In the genomic region with DNA sequence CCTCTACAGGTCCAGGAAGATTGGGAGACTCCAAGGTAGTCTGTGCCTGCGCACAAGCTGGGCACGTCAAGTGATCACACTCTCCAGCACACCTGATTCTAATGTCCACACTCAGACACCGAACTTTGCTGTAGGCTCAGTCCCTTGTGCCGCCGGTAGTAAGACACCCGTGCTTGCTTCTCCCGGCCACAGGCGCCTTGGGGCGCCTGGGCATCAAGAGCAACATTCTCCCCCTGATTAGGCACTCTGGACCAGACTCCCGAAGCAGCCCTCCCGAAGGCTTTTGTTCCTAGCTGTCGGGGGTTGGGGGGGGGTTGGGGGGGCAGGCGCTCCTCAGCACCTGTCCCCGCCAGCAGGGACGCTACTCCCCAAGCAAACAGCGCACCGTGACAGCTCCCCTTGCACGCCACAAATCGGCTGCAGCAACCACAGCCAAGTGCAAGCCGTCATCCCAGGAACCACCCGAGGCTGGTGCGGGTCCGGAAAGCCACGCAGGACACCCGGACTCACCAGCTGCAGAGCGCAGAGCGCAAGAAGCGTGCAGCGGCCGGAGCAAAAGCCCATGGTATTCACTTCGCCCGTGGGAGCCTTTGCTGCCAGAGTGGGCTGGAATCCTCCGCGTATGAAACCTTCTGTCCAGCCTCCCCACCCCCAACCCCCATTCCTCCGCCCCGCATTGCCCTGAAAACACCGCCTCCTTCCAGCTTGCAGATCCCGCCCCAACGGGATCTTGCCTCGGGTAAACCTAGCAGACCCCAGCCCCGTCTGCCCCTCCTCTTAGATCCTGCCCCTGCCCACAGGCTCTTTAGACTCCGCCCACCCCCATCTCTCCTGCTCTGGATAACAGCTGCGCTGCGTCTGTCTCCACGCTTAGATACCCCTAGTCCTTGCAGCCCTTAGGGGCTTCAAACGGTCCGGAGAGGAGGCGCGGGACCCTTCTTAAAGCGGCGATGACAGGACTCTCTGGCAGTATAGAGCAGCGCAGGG, we compare ENCODE assay signal across 9 mouse cellular contexts. TPM values are rescaled to one million over a fixed set of nuclear protein-coding genes. Genes with fewer than 3 reads are reported as not detected.
A peak's percentile ranks its signal among the peaks of the same experiment; 100 is the strongest.
DNase-seq lines count a peak whose midpoint lies in the region; ATAC-seq lines count a peak whose summit lies in the region.
"Had no signal": no experiment of that assay in that cellular context is flagged by ENCODE, and none has a peak within 500 bp of the region (broad histone marks: within the 10 kb centered on the region; RNA-seq: fewer than 3 reads in every experiment).

A gene (minus strand): TSS at position 639 of the 987 bp plus-strand sequence.

- peaks cover 47% of the 10 kb centered on the region for H3K4me1 ChIP-seq in forebrain, embryonic 13.5 days
- peaks cover 59% of the 10 kb centered on the region for H3K4me1 ChIP-seq in hindbrain, embryonic 13.5 days (replicated peaks)
- peaks cover 31% of the 10 kb centered on the region for H3K4me1 ChIP-seq in stomach, embryonic 14.5 days (ENCODE audit: control insufficient read depth, insufficient read depth, low read length)

- peak; percentile 73; the same call in 1 of the 2 replicates for ATAC-seq in cerebellum, adult (ENCODE audit: insufficient number of reproducible peaks, low FRiP score, low TSS enrichment)
- ATAC-seq in forebrain, embryonic 13.5 days, result peak; percentile 94
- peak; percentile 92 for ATAC-seq in hindbrain, embryonic 13.5 days (ENCODE audit: low FRiP score)
- 0 out of 2 replicates have a peak, but pooled peaks have one; percentile 17 for ATAC-seq in megakaryocyte-erythroid progenitor cell, adult 5-6 weeks (replicated peaks; ENCODE audit: low FRiP score, low TSS enrichment, poor library complexity, severe bottlenecking)
- ATAC-seq in stomach, embryonic 14.5 days (ENCODE audit: insufficient number of reproducible peaks, insufficient read depth, low FRiP score, low read depth), result peak; percentile 93

- DNase-seq in gastrocnemius, postnatal 10 days, result peak; percentile 29
- DNase-seq in gastrocnemius, adult 8-10 months (ENCODE audit: low spot score in 2 of 2), result no peak
- DNase-seq in left cerebral cortex, postnatal 25 days (ENCODE audit: low spot score in 2 of 2), result peak; percentile 51 to 55

- H3K27ac ChIP-seq in forebrain, embryonic 13.5 days, result peak within 1 kb of the TSS; percentile 92
- peak within 1 kb of the TSS; percentile 97 for H3K27ac ChIP-seq in hindbrain, embryonic 13.5 days
- H3K27ac ChIP-seq in stomach, embryonic 14.5 days (ENCODE audit: low read length), result peak within 1 kb of the TSS; percentile 89

- peak within 1 kb of the TSS; percentile 86 for H3K4me2 ChIP-seq in forebrain, embryonic 13.5 days
- H3K4me2 ChIP-seq in hindbrain, embryonic 13.5 days, result peak within 1 kb of the TSS; percentile 77
- H3K4me2 ChIP-seq in stomach, embryonic 14.5 days (replicated peaks; ENCODE audit: low read depth, low read length), result peak within 1 kb of the TSS; percentile 75

- H3K27me3 ChIP-seq in forebrain, embryonic 13.5 days, result peaks cover 6% of the 10 kb centered on the region; the same call in 1 of the 2 replicates
- no peaks in the 10 kb centered on the region for H3K27me3 ChIP-seq in hindbrain, embryonic 13.5 days
- H3K27me3 ChIP-seq in stomach, embryonic 14.5 days (ENCODE audit: control insufficient read depth, insufficient read depth, low read length), result no peaks in the 10 kb centered on the region

- intact Hi-C loops in left cerebral cortex, postnatal 25 days (cut with DNase I), result no loop called here

- peak within 1 kb of the TSS; percentile 69 for H3K4me3 ChIP-seq in forebrain, embryonic 13.5 days
- H3K4me3 ChIP-seq in hindbrain, embryonic 13.5 days, result peak within 1 kb of the TSS; percentile 69
- peak within 1 kb of the TSS; percentile 57 for H3K4me3 ChIP-seq in stomach, embryonic 14.5 days (ENCODE audit: low read depth, low read length)

- H3K9me3 ChIP-seq in forebrain, embryonic 13.5 days (replicated peaks), result no peaks in the 10 kb centered on the region
- H3K9me3 ChIP-seq in hindbrain, embryonic 13.5 days, result no peaks in the 10 kb centered on the region
- no peaks in the 10 kb centered on the region for H3K9me3 ChIP-seq in stomach, embryonic 14.5 days (ENCODE audit: control insufficient read depth, low read depth, low read length)

- H3K9ac ChIP-seq in forebrain, embryonic 13.5 days, result peak within 1 kb of the TSS; percentile 80
- H3K9ac ChIP-seq in hindbrain, embryonic 13.5 days, result peak within 1 kb of the TSS; percentile 89
- peak within 1 kb of the TSS; percentile 53 for H3K9ac ChIP-seq in stomach, embryonic 14.5 days (replicated peaks; ENCODE audit: low read depth, low read length)

- WGBS in forebrain, embryonic 13.5 days, result under 1% methylated on average over 47 of the region's 52 CpGs
- under 1% methylated on average over 52 of the region's 52 CpGs for WGBS in hindbrain, embryonic 13.5 days
- under 1% methylated on average over 52 of the region's 52 CpGs for WGBS in stomach, embryonic 14.5 days

- H3K36me3 ChIP-seq in forebrain, embryonic 13.5 days (ENCODE audit: poor library complexity, severe bottlenecking), result no peaks in the 10 kb centered on the region
- H3K36me3 ChIP-seq in hindbrain, embryonic 13.5 days, result no peaks in the 10 kb centered on the region
- no peaks in the 10 kb centered on the region for H3K36me3 ChIP-seq in stomach, embryonic 14.5 days (ENCODE audit: control insufficient read depth, insufficient read depth, low read length)

RNA-seq across cellular contexts. Expression of the gene that starts here (rescaled TPM):
- total RNA-seq in gastrocnemius, postnatal 10 days (2021), result 1 to 10 TPM; 1.4 to 2.2 TPM
- 1 to 10 TPM in 1 of 4 experiments, not detected in 3; 1.4 TPM for total RNA-seq in gastrocnemius, adult 8-10 months (2022)
- polyA plus RNA-seq in forebrain, embryonic 13.5 days (2015; fragmentation: Nextera tagmentation; extraction: Ambion mirVana), result 53.3 and 53.8 TPM in 2 replicates
- polyA plus RNA-seq in hindbrain, embryonic 13.5 days (2015; fragmentation: Nextera tagmentation; extraction: Ambion mirVana), result 90.9 and 106 TPM in 2 replicates
- 10 to 100 TPM; 36.0 to 37.9 TPM for total RNA-seq in left cerebral cortex, postnatal 25 days (2021)
- not detected in 2 replicates for total RNA-seq in megakaryocyte-erythroid progenitor cell, adult 5-6 weeks (2014; fragmentation: Nextera tagmentation)
- not detected in 2 replicates for total RNA-seq in megakaryocyte-erythroid progenitor cell, adult 5-6 weeks (2017)
- polyA plus RNA-seq in stomach, embryonic 14.5 days (2014; fragmentation: Nextera tagmentation; extraction: Ambion mirVana), result 66.2 and 72.2 TPM in 2 replicates
- polyA plus RNA-seq: C2C12 had no signal

Comparison
In these comparisons a context has a peak if more than half of its experiments do, and no peak if none do; other contexts are left out.
1. RNA of the gene that starts here (total RNA-seq): 36.0 to 37.9 TPM in left cerebral cortex, postnatal 25 days; 1.4 to 2.2 TPM in gastrocnemius, postnatal 10 days, 1.4 TPM in gastrocnemius, adult 8-10 months and not detected in megakaryocyte-erythroid progenitor cell, adult 5-6 weeks; every median in the first group is over 10 times any median in the second.
2. DNase-seq: peak in gastrocnemius, postnatal 10 days (single experiment) and left cerebral cortex, postnatal 25 days (2 of 2); none in gastrocnemius, adult 8-10 months (0 of 2).
3. Peak in ATAC-seq in megakaryocyte-erythroid progenitor cell, adult 5-6 weeks; RNA of the gene not detected or under 1 TPM.
4. ATAC-seq: peak in every context shown above with its lines; median percentile 94 in forebrain, embryonic 13.5 days; 93 in stomach, embryonic 14.5 days; 92 in hindbrain, embryonic 13.5 days; 73 in cerebellum, adult; 17 in megakaryocyte-erythroid progenitor cell, adult 5-6 weeks.
5. Peak in every context shown above with its lines, with median percentiles within 50 percentile points of each other: H3K27ac ChIP-seq, H3K4me2 ChIP-seq, H3K4me3 ChIP-seq and H3K9ac ChIP-seq.